Mouse (Mus musculus) CD8-positive naive resting alpha-beta T cell, adult 57 days (primary cell): ENCODE data around the gene Scgb2b24. TPM values are rescaled to one million over a fixed set of nuclear protein-coding genes. Genes with fewer than 3 reads are reported as not detected.

ENCODE experiments used
- total RNA-seq: library from RNA; stranded (reverse); gene quantifications from one replicate; pipeline ENCODE4 v1.2.4, GENCODE M21; 2023

Scgb2b24 gene
- total RNA-seq, result not detected

DNA sequence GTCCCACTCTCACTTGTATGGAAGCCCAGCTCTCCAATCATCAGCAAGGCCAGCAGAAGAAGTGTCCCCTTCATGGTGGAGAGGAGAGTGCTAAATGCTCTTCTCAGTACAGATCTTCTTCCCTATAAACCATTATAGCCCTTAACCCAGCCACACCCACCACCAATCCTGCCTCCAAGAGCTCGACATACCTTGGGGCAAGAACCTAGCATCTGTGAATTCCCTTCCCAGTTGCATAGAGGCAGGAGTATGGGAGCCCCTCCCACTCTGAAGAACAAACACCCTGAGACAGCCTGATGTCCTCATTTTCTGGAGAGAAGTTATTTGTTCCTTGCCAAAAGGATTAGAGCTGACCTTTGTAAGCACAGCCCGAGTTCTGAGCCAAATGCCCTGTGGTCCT is at the start of gene Scgb2b24:
Gene Scgb2b24, minus strand, starts transcription at position 101 of the 400 bp plus-strand sequence.

GRCm38 (mm10) chr7:33743499-33743898 is 4.4 kb upstream of the Scgb2b24 start, which contains the start of gene Scgb1b24:
Gene Scgb1b24 (plus strand): TSS chr7:33743799.

Other genes starting within 250 kb of the Scgb2b24 start
- not detected for gene Scgb2b21, start 218.9 kb downstream of the Scgb2b24 start, total RNA-seq
- gene Scgb1b24, start 4.5 kb upstream of the Scgb2b24 start, total RNA-seq, result not detected
- gene Scgb2b26, start 205.7 kb upstream of the Scgb2b24 start, total RNA-seq, result not detected